Mouse (Mus musculus) megakaryocyte-erythroid progenitor cell, adult 5 weeks (primary cell): Measurements from ENCODE around the gene Mpzl3. TPM values are rescaled to one million over a fixed set of nuclear protein-coding genes. Genes with fewer than 3 reads are reported as not detected.

Experiments
- polyA plus RNA-seq: library from polyadenylated mRNA; stranded (reverse); fragments of >175 nt; gene quantifications from 2 replicates; pipeline ENCODE4 v1.2.3, GENCODE M21; 2012

The Mpzl3 gene
- 0.02 TPM in 1 of 2 replicates, not detected in the other for polyA plus RNA-seq

GRCm38 (mm10) chr9:45055082-45055713 is at the start of gene Mpzl3:
TSS of gene Mpzl3 (plus strand) at chr9:45055186.

GRCm38 (mm10) chr9:45009180-45010078 is 45.6 kb upstream of the Mpzl3 start, which contains the start of gene Cd3e:
TSS of gene Cd3e (minus strand) at chr9:45009627.

GRCm38 (mm10) chr9:45039499-45039898 is 15.5 kb upstream of the Mpzl3 start, which contains the start of gene Mpzl2:
TSS of gene Mpzl2 (plus strand) at chr9:45039799.

GRCm38 (mm10) chr9:45079011-45079410 is 24.0 kb downstream of the Mpzl3 start, which contains the start of gene Jaml:
TSS of gene Jaml (plus strand) at chr9:45079183.

GRCm38 (mm10) chr9:45117741-45118431 is 62.9 kb downstream of the Mpzl3 start, which contains the start of gene Scn2b:
TSS of gene Scn2b (plus strand) at chr9:45117782.

Other genes with a start within 250 kb of the Mpzl3 start
- gene Kmt2a, start 173.9 kb upstream of the Mpzl3 start, polyA plus RNA-seq = 8.5 and 17.3 TPM in 2 replicates
- gene Atp5l, start 134.4 kb upstream of the Mpzl3 start, polyA plus RNA-seq = 27.7 and 32.7 TPM in 2 replicates
- gene Ube4a, start 89.6 kb upstream of the Mpzl3 start, polyA plus RNA-seq = 2.0 and 2.1 TPM in 2 replicates
- 0.15 and 0.35 TPM in 2 replicates for gene Cd3g, start 74.8 kb upstream of the Mpzl3 start, polyA plus RNA-seq
- gene Cd3d, start 73.4 kb upstream of the Mpzl3 start, polyA plus RNA-seq = 0.04 TPM in 1 of 2 replicates, not detected in the other
- gene Cd3e, start 45.6 kb upstream of the Mpzl3 start, polyA plus RNA-seq = 0.33 and 0.57 TPM in 2 replicates
- not detected in 2 replicates for gene Mpzl2, start 15.4 kb upstream of the Mpzl3 start, polyA plus RNA-seq
- 0.32 and 0.36 TPM in 2 replicates for gene Jaml, start 24.0 kb downstream of the Mpzl3 start, polyA plus RNA-seq
- gene Scn2b, start 62.6 kb downstream of the Mpzl3 start, polyA plus RNA-seq = 0.03 TPM in 1 of 2 replicates, not detected in the other
- 0.30 and 0.33 TPM in 2 replicates for gene Scn4b, start 83.2 kb downstream of the Mpzl3 start, polyA plus RNA-seq
- gene BC049352, start 126.8 kb downstream of the Mpzl3 start, polyA plus RNA-seq = 0.04 and 0.14 TPM in 2 replicates
- gene Tmprss4, start 148.9 kb downstream of the Mpzl3 start, polyA plus RNA-seq = not detected in 2 replicates
- gene Il10ra, start 214.0 kb downstream of the Mpzl3 start, polyA plus RNA-seq = 1.6 and 2.2 TPM in 2 replicates